Mouse (Mus musculus): ENCODE measurements around the gene Ccnk. TPM values are rescaled to one million over a fixed set of nuclear protein-coding genes. Genes with fewer than 3 reads are reported as not detected.
A peak's percentile ranks its signal among the peaks of the same experiment; 100 is the strongest.

Ccnk gene
- polyA plus RNA-seq, 1 experiment from 2014 or later = 8.1 TPM

GRCm38 (mm10) chr12:108178331-108179245 lies 791 bp upstream of the Ccnk start:
- Histone ChIP-seq H3K4me2 (peak overlapping the region; percentile 92), H3K4me1 (ENCODE audit: control insufficient read depth, insufficient read depth, low read length) (peaks cover 13% of the 10 kb centered on the region), H3K27ac (ENCODE audit: low read depth, low read length) (peak overlapping the region; percentile 57), H3K9me3 (ENCODE audit: control insufficient read depth, low read length) (no peaks in the 10 kb centered on the region), H3K36me3 (ENCODE audit: control insufficient read depth, insufficient read depth, low read length) (no peaks in the 10 kb centered on the region), H3K27me3 (ENCODE audit: control insufficient read depth, insufficient read depth, low read length) (no peaks in the 10 kb centered on the region), H3K4me3 (ENCODE audit: low read depth, low read length) (peak overlapping the region; percentile 99), H3K9ac (ENCODE audit: low read length) (peak overlapping the region; percentile 94)
- WGBS = under 1% methylated on average over 88 of the region's 103 CpGs
- peak; percentile 93 for DNase-seq (ENCODE audit: low spot score, missing footprints)
- no peak; the same call in none of the 2 replicates for ATAC-seq (ENCODE audit: low FRiP score)

- H3K36me3 ChIP-seq (ENCODE audit: control insufficient read depth, insufficient read depth, low read length) = no peaks in the 10 kb centered on the region
- H3K9ac ChIP-seq (ENCODE audit: low read length) = peak within 1 kb of the TSS; percentile 94
- peak within 1 kb of the TSS; percentile 92 for H3K4me2 ChIP-seq
- ATAC-seq (ENCODE audit: low FRiP score) (no peak), DNase-seq (ENCODE audit: low spot score, missing footprints) (no peak)
- peaks cover 13% of the 10 kb centered on the region for H3K4me1 ChIP-seq (ENCODE audit: control insufficient read depth, insufficient read depth, low read length)
- no peaks in the 10 kb centered on the region for H3K9me3 ChIP-seq (ENCODE audit: control insufficient read depth, low read length)
- WGBS = 0% methylated on average over 5 of the region's 9 CpGs
- H3K4me3 ChIP-seq (ENCODE audit: low read depth, low read length) = peak within 1 kb of the TSS; percentile 99
- H3K27me3 ChIP-seq (ENCODE audit: control insufficient read depth, insufficient read depth, low read length) = no peaks in the 10 kb centered on the region
- H3K27ac ChIP-seq (ENCODE audit: low read depth, low read length) = peak within 1 kb of the TSS; percentile 57
Observed at GRCm38 (mm10) chr12:108179246-108179320, 296 bp upstream of the Ccnk start, which contains the start of gene Setd3. Gene Setd3, minus strand, starts transcription at chr12:108179314.

GRCm38 (mm10) chr12:108181716-108182115 lies 2.3 kb downstream of the Ccnk start:
- 93% methylated on average over 6 of the region's 6 CpGs for WGBS
- no peaks in the 10 kb centered on the region for H3K9me3 ChIP-seq (ENCODE audit: control insufficient read depth, low read length)

GRCm38 (mm10) chr12:108187541-108188091 lies 8.2 kb downstream of the Ccnk start:
- Histone ChIP-seq H3K4me1 (ENCODE audit: control insufficient read depth, insufficient read depth, low read length) (no peaks in the 10 kb centered on the region), H3K4me2 (no peak overlapping the region), H3K9me3 (ENCODE audit: control insufficient read depth, low read length) (no peaks in the 10 kb centered on the region), H3K27ac (ENCODE audit: low read depth, low read length) (no peak overlapping the region), H3K36me3 (ENCODE audit: control insufficient read depth, insufficient read depth, low read length) (peaks cover 36% of the 10 kb centered on the region), H3K9ac (ENCODE audit: low read length) (no peak overlapping the region), H3K4me3 (ENCODE audit: low read depth, low read length) (no peak overlapping the region), H3K27me3 (ENCODE audit: control insufficient read depth, insufficient read depth, low read length) (no peaks in the 10 kb centered on the region)
- ATAC-seq (ENCODE audit: low FRiP score) (no peak), DNase-seq (ENCODE audit: low spot score, missing footprints) (no peak)
- 91% methylated on average over 6 of the region's 6 CpGs for WGBS

More at GRCm38 (mm10) chr12:108181716-108182115, 2.3 kb downstream of the Ccnk start:
- Histone ChIP-seq H3K4me1 (ENCODE audit: control insufficient read depth, insufficient read depth, low read length) (peaks cover 13% of the 10 kb centered on the region), H3K4me2 (no peak overlapping the region), H3K36me3 (ENCODE audit: control insufficient read depth, insufficient read depth, low read length) (peaks cover 5% of the 10 kb centered on the region; the same call in 1 of the 2 replicates), H3K9ac (ENCODE audit: low read length) (no peak overlapping the region), H3K27ac (ENCODE audit: low read depth, low read length) (no peak overlapping the region), H3K4me3 (ENCODE audit: low read depth, low read length) (no peak overlapping the region), H3K27me3 (ENCODE audit: control insufficient read depth, insufficient read depth, low read length) (no peaks in the 10 kb centered on the region)
- no peak for DNase-seq (ENCODE audit: low spot score, missing footprints)
- ATAC-seq (ENCODE audit: low FRiP score) = no peak

- no peak for DNase-seq (ENCODE audit: low spot score, missing footprints)
- no peak for ATAC-seq (ENCODE audit: low FRiP score)
- Histone ChIP-seq H3K4me2 (no peak overlapping the region), H3K36me3 (ENCODE audit: control insufficient read depth, insufficient read depth, low read length) (peaks cover 45% of the 10 kb centered on the region; the same call in 1 of the 2 replicates), H3K4me1 (ENCODE audit: control insufficient read depth, insufficient read depth, low read length) (no peaks in the 10 kb centered on the region), H3K9ac (ENCODE audit: low read length) (no peak overlapping the region), H3K9me3 (ENCODE audit: control insufficient read depth, low read length) (no peaks in the 10 kb centered on the region), H3K27me3 (ENCODE audit: control insufficient read depth, insufficient read depth, low read length) (no peaks in the 10 kb centered on the region), H3K4me3 (ENCODE audit: low read depth, low read length) (no peak overlapping the region), H3K27ac (ENCODE audit: low read depth, low read length) (no peak overlapping the region)
- 95% methylated on average over 5 of the region's 5 CpGs for WGBS
Observed at GRCm38 (mm10) chr12:108193878-108194277, 14.5 kb downstream of the Ccnk start.

GRCm38 (mm10) chr12:108195761-108196160 lies 16.4 kb downstream of the Ccnk start:
- Histone ChIP-seq H3K9ac (ENCODE audit: low read length) (no peak overlapping the region), H3K36me3 (ENCODE audit: control insufficient read depth, insufficient read depth, low read length) (peaks cover 38% of the 10 kb centered on the region; the same call in 1 of the 2 replicates), H3K4me3 (ENCODE audit: low read depth, low read length) (no peak overlapping the region), H3K27me3 (ENCODE audit: control insufficient read depth, insufficient read depth, low read length) (no peaks in the 10 kb centered on the region), H3K27ac (ENCODE audit: low read depth, low read length) (no peak overlapping the region), H3K4me1 (ENCODE audit: control insufficient read depth, insufficient read depth, low read length) (no peaks in the 10 kb centered on the region), H3K4me2 (no peak overlapping the region), H3K9me3 (ENCODE audit: control insufficient read depth, low read length) (no peaks in the 10 kb centered on the region)
- WGBS = 97% methylated on average over 11 of the region's 11 CpGs
- no peak for ATAC-seq (ENCODE audit: low FRiP score)
- no peak for DNase-seq (ENCODE audit: low spot score, missing footprints)

- H3K27me3 ChIP-seq (ENCODE audit: control insufficient read depth, insufficient read depth, low read length) = no peaks in the 10 kb centered on the region
- ATAC-seq (ENCODE audit: low FRiP score) (no peak), DNase-seq (ENCODE audit: low spot score, missing footprints) (no peak)
- WGBS = 92% methylated on average over 4 of the region's 4 CpGs
- no peaks in the 10 kb centered on the region for H3K4me1 ChIP-seq (ENCODE audit: control insufficient read depth, insufficient read depth, low read length)
- H3K36me3 ChIP-seq (ENCODE audit: control insufficient read depth, insufficient read depth, low read length) = peaks cover 40% of the 10 kb centered on the region
- H3K9ac ChIP-seq (ENCODE audit: low read length) = no peak overlapping the region
- no peaks in the 10 kb centered on the region for H3K9me3 ChIP-seq (ENCODE audit: control insufficient read depth, low read length)
- no peak overlapping the region for H3K4me2 ChIP-seq
- H3K4me3 ChIP-seq (ENCODE audit: low read depth, low read length) = no peak overlapping the region
- H3K27ac ChIP-seq (ENCODE audit: low read depth, low read length) = no peak overlapping the region
Observed at GRCm38 (mm10) chr12:108198447-108198846, 19.1 kb downstream of the Ccnk start.

GRCm38 (mm10) chr12:108200094-108200493 lies 20.7 kb downstream of the Ccnk start:
- WGBS = 94% methylated on average over 1 of the region's 1 CpGs
- no peak for DNase-seq (ENCODE audit: low spot score, missing footprints)
- ATAC-seq (ENCODE audit: low FRiP score) = no peak
- Histone ChIP-seq H3K9me3 (ENCODE audit: control insufficient read depth, low read length) (no peaks in the 10 kb centered on the region), H3K36me3 (ENCODE audit: control insufficient read depth, insufficient read depth, low read length) (peaks cover 41% of the 10 kb centered on the region), H3K27ac (ENCODE audit: low read depth, low read length) (no peak overlapping the region), H3K4me2 (no peak overlapping the region), H3K4me1 (ENCODE audit: control insufficient read depth, insufficient read depth, low read length) (no peaks in the 10 kb centered on the region), H3K27me3 (ENCODE audit: control insufficient read depth, insufficient read depth, low read length) (no peaks in the 10 kb centered on the region), H3K4me3 (ENCODE audit: low read depth, low read length) (no peak overlapping the region), H3K9ac (ENCODE audit: low read length) (no peak overlapping the region)

GRCm38 (mm10) chr12:108203895-108204294 lies 24.5 kb downstream of the Ccnk start:
- Histone ChIP-seq H3K9ac (ENCODE audit: low read length) (no peak overlapping the region), H3K4me2 (no peak overlapping the region), H3K4me1 (ENCODE audit: control insufficient read depth, insufficient read depth, low read length) (no peaks in the 10 kb centered on the region), H3K4me3 (ENCODE audit: low read depth, low read length) (no peak overlapping the region), H3K27ac (ENCODE audit: low read depth, low read length) (no peak overlapping the region), H3K9me3 (ENCODE audit: control insufficient read depth, low read length) (no peaks in the 10 kb centered on the region), H3K27me3 (ENCODE audit: control insufficient read depth, insufficient read depth, low read length) (no peaks in the 10 kb centered on the region), H3K36me3 (ENCODE audit: control insufficient read depth, insufficient read depth, low read length) (peaks cover 28% of the 10 kb centered on the region)
- no peak for ATAC-seq (ENCODE audit: low FRiP score)
- no peak for DNase-seq (ENCODE audit: low spot score, missing footprints)
- 73% methylated on average over 8 of the region's 8 CpGs for WGBS

Data from midbrain, embryonic 11.5 days (tissue).